Mouse (Mus musculus): Measurements from ENCODE around the gene Ldhc.
"Not testable (repeated sequence)": the region's sequence is repeated elsewhere in the genome, so short reads cannot be mapped to it uniquely, and the experiment has no call there.

Gene Ldhc

GRCm38 (mm10) chr7:46860996-46861395 is at the start of gene Ldhc:
Ldhc (plus strand) TSS chr7:46861203.
- DNase-seq (ENCODE audit: low read depth, low spot score), result no peak

DNA sequence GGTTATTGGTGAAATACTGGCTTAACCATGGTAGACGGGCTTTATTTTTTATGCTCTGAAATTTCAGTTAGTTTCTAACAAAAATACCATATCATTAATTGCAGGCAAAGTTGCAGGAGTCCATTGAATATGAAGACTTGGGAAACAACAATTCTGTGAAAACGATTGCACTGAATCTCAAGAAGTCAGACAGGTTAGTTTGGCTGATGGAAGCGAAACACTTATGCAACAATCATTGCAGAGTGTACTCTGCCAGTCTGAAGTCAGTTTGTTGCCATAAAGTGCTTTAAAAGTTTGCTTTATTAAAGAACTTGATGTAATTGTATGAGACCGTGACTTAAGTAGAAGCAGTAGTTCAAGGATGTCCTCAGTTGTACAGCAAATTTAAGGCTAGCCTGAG is 47.0 kb upstream of the Ldhc start:
- no peak for DNase-seq (ENCODE audit: low read depth, low spot score)

DNA sequence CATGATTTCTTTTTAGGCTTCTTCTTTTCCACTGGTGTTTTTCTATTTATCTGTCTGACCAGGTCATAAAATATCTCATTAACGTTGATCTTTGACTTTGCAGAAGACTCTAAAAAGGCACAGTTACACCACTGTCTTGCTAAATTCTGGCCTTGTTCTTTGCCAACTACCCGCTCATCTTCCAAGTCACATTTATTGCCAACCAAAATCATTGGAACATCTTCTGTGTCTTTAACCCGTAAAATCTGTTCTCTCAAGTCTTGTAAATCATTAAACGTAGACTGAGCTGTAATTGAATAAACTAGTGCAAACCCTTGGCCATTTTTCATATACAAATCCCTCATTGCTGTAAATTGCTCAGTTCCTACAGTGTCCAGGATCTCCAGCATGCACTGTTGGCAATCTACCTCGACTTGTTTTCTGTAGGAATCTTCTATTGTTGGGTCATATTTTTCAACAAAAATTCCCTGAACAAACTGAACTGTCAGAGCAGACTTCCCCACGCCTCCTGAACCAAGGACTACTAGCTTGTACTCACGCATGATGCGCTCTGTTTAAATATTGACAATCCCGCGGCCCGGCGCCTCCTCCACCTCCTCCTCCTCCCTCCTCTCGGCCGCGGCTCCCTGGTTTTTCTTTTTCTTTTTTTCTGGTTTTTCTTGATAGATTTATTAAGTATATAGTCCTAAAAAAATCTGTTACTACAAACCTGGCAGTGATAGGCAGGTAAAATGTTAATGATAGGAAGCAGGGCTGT is 39.9 kb upstream of the Ldhc start:
- DNase-seq (ENCODE audit: low read depth, low spot score), result not testable (repeated sequence)

- DNase-seq (ENCODE audit: low read depth, low spot score), result no peak
Observed at GRCm38 (mm10) chr7:46827046-46827802, 33.8 kb upstream of the Ldhc start.

DNA sequence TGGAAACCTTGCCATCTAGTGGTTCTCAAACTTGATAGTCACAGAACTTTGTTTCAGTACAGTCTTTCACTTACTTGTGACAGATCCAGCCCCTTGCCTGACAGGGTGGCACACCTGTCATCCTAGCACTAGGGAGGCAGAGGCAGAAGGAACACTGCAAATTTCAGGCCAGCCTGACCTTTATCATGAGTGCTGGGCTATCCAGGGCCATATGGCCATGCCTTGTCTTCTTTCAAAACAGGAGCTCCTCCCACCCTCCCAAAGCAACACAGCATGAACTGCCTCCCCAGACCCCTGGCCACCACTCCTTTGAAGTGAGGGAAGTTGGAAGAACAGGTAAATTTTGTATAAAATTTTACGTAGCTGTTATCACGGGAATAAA is 33.2 kb upstream of the Ldhc start:
- DNase-seq (ENCODE audit: low read depth, low spot score), result no peak

DNA sequence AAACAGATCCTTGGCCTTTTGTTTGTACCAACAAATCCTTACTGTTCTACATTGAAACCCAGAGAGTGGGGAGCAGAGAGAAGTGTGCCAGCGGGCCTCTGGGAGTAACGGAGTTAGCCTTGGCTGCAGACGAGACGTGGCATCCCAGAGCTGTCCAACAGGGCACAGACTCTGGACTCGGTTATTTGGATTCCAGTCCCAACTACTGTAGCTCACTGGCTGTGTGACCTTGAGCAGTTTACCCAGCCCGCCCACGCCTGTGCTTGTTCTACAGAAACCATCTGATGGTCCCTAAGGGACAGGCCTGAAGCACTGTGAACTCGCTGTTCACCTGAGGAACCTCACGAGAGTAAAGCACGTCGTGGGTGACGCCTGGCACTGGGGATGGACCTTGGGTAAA is 31.1 kb upstream of the Ldhc start:
- DNase-seq (ENCODE audit: low read depth, low spot score), result no peak

DNA sequence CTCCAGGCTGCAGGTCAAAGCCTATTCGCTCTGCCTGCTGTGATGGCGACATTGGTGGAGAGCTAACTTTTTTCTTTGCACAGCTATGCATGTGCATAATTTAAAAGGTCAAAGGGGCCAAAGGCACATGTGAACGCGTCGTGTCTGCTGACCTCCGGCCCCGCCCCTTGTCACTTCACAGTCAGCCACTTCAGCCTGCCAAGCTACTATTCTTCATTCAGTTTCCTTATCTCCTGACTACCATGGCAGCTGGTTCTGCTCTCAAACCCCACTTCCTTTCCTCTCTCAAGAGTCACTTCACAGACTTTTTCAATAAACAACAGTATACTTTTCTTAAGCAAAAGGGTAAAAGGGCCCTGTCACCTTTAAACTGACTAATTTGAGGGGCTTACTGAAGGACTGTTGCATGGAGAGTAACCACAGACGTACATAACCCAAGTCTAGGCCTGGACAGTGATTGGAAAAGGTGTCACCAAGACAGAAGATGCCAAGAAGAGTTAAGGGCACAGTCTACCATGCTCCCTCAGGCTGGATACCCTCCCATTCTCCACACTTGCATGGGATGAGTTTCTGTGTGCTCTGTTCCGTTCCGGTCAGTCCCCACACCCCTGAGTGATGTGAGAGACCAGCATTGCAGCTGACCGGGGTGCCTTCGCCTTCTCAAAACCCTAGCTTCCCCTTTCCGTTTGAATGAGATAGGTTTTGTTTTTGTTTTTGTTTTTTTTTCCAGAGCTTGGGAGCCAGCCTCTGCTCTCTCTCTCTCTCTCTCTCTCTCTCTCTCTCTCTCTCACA is 30.0 kb upstream of the Ldhc start:
- peak; percentile 63 for DNase-seq (ENCODE audit: low read depth, low spot score)

DNA sequence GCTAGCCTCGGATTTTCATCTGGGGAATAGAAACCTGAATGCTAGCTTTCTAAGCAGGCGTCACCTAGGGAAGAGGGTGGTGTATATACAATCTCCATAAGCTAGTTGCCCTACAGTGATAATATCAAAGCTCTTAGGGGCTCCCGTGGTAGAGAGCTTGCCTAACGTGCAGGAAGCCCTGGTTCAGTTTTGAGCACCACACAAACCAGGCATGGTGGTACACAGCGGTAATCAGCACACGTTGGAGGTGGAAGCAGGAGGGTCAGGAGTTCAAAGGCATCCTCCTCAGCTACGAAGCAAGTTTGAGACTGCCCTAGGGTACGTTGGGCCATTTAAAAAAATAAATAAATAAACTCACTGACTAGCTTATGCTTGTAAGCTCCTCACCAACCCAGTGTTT is 29.3 kb upstream of the Ldhc start:
- peak; percentile 27 for DNase-seq (ENCODE audit: low read depth, low spot score)

GRCm38 (mm10) chr7:46832112-46832810 is 28.7 kb upstream of the Ldhc start:
- DNase-seq (ENCODE audit: low read depth, low spot score), result peak; percentile 63

DNA sequence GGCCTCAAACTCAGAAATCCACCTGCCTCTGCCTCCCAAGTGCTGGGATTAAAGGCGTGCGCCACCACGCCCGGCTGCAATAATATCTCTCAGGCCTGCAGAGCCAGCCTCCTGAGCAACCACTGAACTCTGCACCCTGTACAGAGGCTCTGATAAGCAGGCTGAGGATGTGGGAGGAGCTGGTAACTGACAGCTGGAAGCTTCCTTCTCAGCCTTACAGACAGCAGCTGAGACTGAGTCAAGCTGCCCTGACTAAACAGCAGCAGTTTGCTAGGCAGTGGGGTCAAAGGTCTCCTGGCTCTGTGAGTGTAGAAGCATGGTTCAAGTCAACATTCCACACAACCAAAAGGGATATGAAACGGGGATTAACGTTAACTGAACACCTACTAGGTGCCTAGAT is 27.7 kb upstream of the Ldhc start:
- DNase-seq (ENCODE audit: low read depth, low spot score), result peak; percentile 84

DNA sequence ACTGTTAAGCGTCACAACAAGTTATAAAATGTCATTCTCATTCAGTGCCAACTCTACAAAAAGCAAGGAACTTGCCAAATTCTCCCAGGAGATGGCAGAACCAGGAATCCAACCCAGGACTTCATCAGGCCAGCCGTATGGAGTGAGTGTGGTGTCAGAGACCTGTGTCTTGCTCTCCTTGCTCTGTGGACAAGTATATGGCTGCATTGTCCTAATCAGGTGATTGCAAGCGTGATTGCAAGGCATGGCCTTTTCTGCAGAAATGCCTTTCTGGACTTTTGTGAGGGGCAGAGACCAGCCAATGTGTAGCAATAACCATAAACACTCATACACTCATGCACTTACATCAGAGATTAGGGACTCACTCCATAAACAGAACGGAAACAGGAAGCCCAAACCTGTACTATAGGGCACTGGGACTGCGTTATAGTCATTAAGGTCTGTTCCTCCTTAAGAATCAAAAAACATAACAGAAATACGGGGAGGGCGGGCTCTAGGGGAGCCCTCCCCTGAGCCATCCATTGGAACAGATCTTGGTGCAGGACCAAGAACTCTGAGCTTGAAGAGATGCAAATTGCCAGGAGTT is 27.2 kb upstream of the Ldhc start:
- DNase-seq (ENCODE audit: low read depth, low spot score), result peak; percentile 26

DNA sequence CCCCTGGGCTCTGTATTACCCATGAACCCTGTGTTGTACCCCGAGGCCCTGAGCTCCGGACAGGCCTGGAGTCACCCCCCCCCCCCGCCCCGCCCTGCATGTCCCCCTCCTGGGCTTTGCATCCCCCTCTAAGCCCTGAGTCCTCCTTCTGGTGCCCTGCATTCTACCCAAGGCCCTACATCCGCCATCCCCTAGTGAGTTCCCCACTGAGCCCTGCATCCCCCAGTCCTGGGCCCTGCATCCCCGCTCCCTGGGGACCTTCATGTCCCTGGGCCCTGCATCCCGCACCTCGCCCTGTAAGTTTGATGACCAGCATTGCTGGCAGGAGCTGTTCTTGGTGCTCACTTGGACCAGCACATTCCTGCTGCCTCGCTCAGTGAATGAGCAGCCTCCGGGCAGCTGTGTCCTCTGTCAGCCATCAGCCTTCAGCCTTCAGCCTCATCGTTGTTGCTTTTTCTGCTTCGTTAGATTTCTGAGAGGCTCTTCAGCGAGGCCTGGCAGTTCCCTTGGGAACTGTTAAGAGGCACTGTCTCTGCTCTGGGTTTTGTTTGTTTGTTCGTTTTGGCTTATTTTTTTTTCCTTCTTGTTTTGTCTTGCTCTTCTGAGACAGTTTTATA is 25.9 kb upstream of the Ldhc start:
- DNase-seq (ENCODE audit: low read depth, low spot score), result no peak

DNA sequence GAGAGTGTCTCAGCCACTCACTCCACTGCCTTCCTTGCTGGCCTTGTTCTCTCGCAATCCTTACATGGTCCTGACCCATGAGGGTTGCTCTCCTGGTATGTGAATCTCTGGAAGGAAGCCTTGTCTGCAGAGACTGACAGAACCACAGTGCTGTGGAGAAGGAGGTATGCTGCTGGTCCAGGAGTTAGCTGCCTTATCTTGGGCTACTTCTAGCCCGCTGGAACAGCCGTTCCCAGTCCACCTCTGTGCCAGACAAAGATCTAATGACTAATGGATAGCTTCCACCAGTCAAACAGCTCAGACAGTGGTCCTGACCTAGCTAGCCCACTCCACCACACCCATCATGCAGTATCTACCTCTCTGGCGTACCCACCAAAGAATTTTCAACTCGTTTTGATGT is 24.6 kb upstream of the Ldhc start:
- no peak for DNase-seq (ENCODE audit: low read depth, low spot score)

DNA sequence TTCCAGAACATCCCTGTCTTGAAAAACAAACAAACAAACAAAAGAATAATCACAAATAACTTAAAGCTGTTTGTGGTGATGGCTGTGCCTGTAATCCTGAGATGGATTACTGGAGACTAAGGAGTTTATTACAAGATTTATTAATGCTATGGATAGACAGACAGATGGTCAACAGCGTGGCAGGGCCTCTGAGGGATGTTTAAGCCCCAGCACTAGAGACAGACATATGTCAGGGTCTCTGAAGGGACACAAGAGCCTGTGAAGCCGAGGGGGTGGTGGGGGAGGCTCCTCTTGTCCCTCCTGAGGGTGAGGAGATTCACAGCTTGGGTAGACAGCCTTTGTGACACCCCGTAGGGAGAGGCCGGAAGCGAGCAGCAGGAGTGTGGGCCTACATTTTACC is 23.9 kb upstream of the Ldhc start:
- no peak for DNase-seq (ENCODE audit: low read depth, low spot score)

- DNase-seq (ENCODE audit: low read depth, low spot score), result peak; percentile 50
Observed at GRCm38 (mm10) chr7:46838104-46838671, 22.8 kb upstream of the Ldhc start.

DNA sequence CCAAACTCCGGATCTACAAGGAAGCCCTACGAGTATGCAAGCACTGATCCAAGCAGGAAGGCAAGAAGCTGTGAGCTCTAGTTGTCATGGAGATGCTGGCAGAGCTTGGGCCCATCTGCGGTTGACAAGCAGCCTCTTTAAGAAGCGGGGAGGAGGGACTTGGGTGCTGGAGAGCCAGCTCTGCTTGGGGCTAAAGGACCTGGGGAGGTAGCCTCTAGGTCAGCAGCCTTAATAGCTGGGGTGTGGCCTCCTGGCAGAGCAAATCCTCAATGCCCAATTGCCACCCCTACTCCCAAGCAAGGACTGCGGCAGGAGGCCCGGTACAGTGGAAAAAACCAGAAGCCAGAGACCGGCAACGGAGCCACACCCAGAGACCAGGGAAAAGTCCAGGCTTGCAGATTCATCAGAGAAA is 22.1 kb upstream of the Ldhc start:
- peak; percentile 83 for DNase-seq (ENCODE audit: low read depth, low spot score)

- no peak for DNase-seq (ENCODE audit: low read depth, low spot score)
Observed at GRCm38 (mm10) chr7:46839446-46839845, 21.6 kb upstream of the Ldhc start.

GRCm38 (mm10) chr7:46839861-46840260 is 21.1 kb upstream of the Ldhc start:
- DNase-seq (ENCODE audit: low read depth, low spot score), result no peak

GRCm38 (mm10) chr7:46840326-46840725 is 20.7 kb upstream of the Ldhc start:
- DNase-seq (ENCODE audit: low read depth, low spot score), result no peak

GRCm38 (mm10) chr7:46840787-46841525 is 20.0 kb upstream of the Ldhc start, which contains the start of gene Ldha:
Ldha (plus strand) TSS chr7:46841475.
- no peak for DNase-seq (ENCODE audit: low read depth, low spot score)
